Mouse (Mus musculus): ENCODE results near the gene Anxa5. TPM values are rescaled to one million over a fixed set of nuclear protein-coding genes. Genes with fewer than 3 reads are reported as not detected.

The Anxa5 gene
- polyA plus RNA-seq, 1 experiment from 2014 or later = 70.7 TPM

GRCm38 (mm10) chr3:36467632-36468031 lies 8.1 kb downstream of the Anxa5 start:
- Histone ChIP-seq H3K27me3 (replicated peaks) (no peaks in the 10 kb centered on the region), H3K36me3 (0 out of 2 replicates have a peak, but pooled peaks cover 3% of the 10 kb centered on the region), H3K4me3 (no peak overlapping the region), H3K27ac (no peak overlapping the region), H3K9me3 (replicated peaks) (no peaks in the 10 kb centered on the region), H3K9ac (no peak overlapping the region), H3K4me2 (no peak overlapping the region), H3K4me1 (peaks cover 9% of the 10 kb centered on the region; the same call in 1 of the 2 replicates)
- 69% methylated on average over 7 of the region's 7 CpGs for WGBS (ENCODE audit: insufficient replicate concordance)
- no peak for ATAC-seq

GRCm38 (mm10) chr3:36465538-36465937 lies 10.2 kb downstream of the Anxa5 start:
- Histone ChIP-seq H3K27me3 (replicated peaks) (no peaks in the 10 kb centered on the region), H3K9me3 (replicated peaks) (no peaks in the 10 kb centered on the region), H3K9ac (no peak overlapping the region), H3K4me2 (no peak overlapping the region), H3K27ac (no peak overlapping the region), H3K4me1 (peaks cover 7% of the 10 kb centered on the region; the same call in 1 of the 2 replicates), H3K4me3 (no peak overlapping the region), H3K36me3 (peaks cover 6% of the 10 kb centered on the region; the same call in 1 of the 2 replicates)
- WGBS (ENCODE audit: insufficient replicate concordance) = 56% methylated on average over 7 of the region's 7 CpGs
- 0 out of 2 replicates have a peak, but pooled peaks have one; percentile 15 for ATAC-seq

- Histone ChIP-seq H3K4me2 (no peak overlapping the region), H3K9me3 (replicated peaks) (no peaks in the 10 kb centered on the region), H3K4me1 (peaks cover 7% of the 10 kb centered on the region; the same call in 1 of the 2 replicates), H3K9ac (no peak overlapping the region), H3K27me3 (replicated peaks) (no peaks in the 10 kb centered on the region), H3K4me3 (no peak overlapping the region), H3K27ac (no peak overlapping the region), H3K36me3 (peaks cover 14% of the 10 kb centered on the region)
- no peak for ATAC-seq
- 19% methylated on average over 1 of the region's 1 CpGs for WGBS (ENCODE audit: insufficient replicate concordance)
These were observed 13.3 kb downstream of the Anxa5 start for GRCm38 (mm10) chr3:36462348-36462747.

- ATAC-seq = no peak
- H3K36me3 ChIP-seq = peaks cover 14% of the 10 kb centered on the region
- no peaks in the 10 kb centered on the region for H3K9me3 ChIP-seq (replicated peaks)
- H3K4me2 ChIP-seq = no peak overlapping the region
- H3K4me3 ChIP-seq = no peak overlapping the region
- H3K27me3 ChIP-seq (replicated peaks) = no peaks in the 10 kb centered on the region
- peaks cover 7% of the 10 kb centered on the region; the same call in 1 of the 2 replicates for H3K4me1 ChIP-seq
- no peak overlapping the region for H3K27ac ChIP-seq
- WGBS (ENCODE audit: insufficient replicate concordance) = 82% methylated on average over 5 of the region's 5 CpGs
- H3K9ac ChIP-seq = no peak overlapping the region
These were observed 13.9 kb downstream of the Anxa5 start for GRCm38 (mm10) chr3:36461819-36462218.

- WGBS (ENCODE audit: insufficient replicate concordance) = 77% methylated on average over 7 of the region's 7 CpGs
- H3K4me3 ChIP-seq = no peak overlapping the region
- no peak overlapping the region for H3K27ac ChIP-seq
- no peak overlapping the region for H3K9ac ChIP-seq
- no peaks in the 10 kb centered on the region for H3K9me3 ChIP-seq (replicated peaks)
- H3K36me3 ChIP-seq = peaks cover 17% of the 10 kb centered on the region
- no peak for ATAC-seq
- H3K4me1 ChIP-seq = peaks cover 5% of the 10 kb centered on the region; the same call in 1 of the 2 replicates
- H3K4me2 ChIP-seq = no peak overlapping the region
- H3K27me3 ChIP-seq (replicated peaks) = no peaks in the 10 kb centered on the region
These were observed 15.0 kb downstream of the Anxa5 start for GRCm38 (mm10) chr3:36460717-36461116.

GRCm38 (mm10) chr3:36455566-36455965 lies 20.1 kb downstream of the Anxa5 start:
- Histone ChIP-seq H3K36me3 (peaks cover 25% of the 10 kb centered on the region), H3K9me3 (replicated peaks) (no peaks in the 10 kb centered on the region), H3K9ac (no peak overlapping the region), H3K4me2 (no peak overlapping the region), H3K4me3 (no peak overlapping the region), H3K27me3 (replicated peaks) (no peaks in the 10 kb centered on the region), H3K4me1 (no peaks in the 10 kb centered on the region), H3K27ac (no peak overlapping the region)
- WGBS (ENCODE audit: insufficient replicate concordance) = 77% methylated on average over 3 of the region's 3 CpGs
- ATAC-seq = no peak

- Histone ChIP-seq H3K36me3 (peaks cover 27% of the 10 kb centered on the region), H3K9ac (no peak overlapping the region), H3K9me3 (replicated peaks) (no peaks in the 10 kb centered on the region), H3K27ac (no peak overlapping the region), H3K4me3 (no peak overlapping the region), H3K27me3 (replicated peaks) (no peaks in the 10 kb centered on the region), H3K4me2 (no peak overlapping the region), H3K4me1 (no peaks in the 10 kb centered on the region)
- no peak for ATAC-seq
- WGBS (ENCODE audit: insufficient replicate concordance) = 77% methylated on average over 8 of the region's 8 CpGs
These were observed 20.6 kb downstream of the Anxa5 start for GRCm38 (mm10) chr3:36455124-36455523.

- no peak for ATAC-seq
- no peak overlapping the region for H3K27ac ChIP-seq
- no peak overlapping the region for H3K9ac ChIP-seq
- H3K4me3 ChIP-seq = no peak overlapping the region
- peaks cover 37% of the 10 kb centered on the region for H3K36me3 ChIP-seq
- H3K9me3 ChIP-seq (replicated peaks) = no peaks in the 10 kb centered on the region
- H3K4me1 ChIP-seq = no peaks in the 10 kb centered on the region
- WGBS (ENCODE audit: insufficient replicate concordance) = 83% methylated on average over 1 of the region's 1 CpGs
- H3K27me3 ChIP-seq (replicated peaks) = no peaks in the 10 kb centered on the region
- H3K4me2 ChIP-seq = no peak overlapping the region
These were observed 23.2 kb downstream of the Anxa5 start for GRCm38 (mm10) chr3:36452502-36452901.

GRCm38 (mm10) chr3:36449292-36450165 lies 26.2 kb downstream of the Anxa5 start:
- H3K4me2 ChIP-seq = no peak overlapping the region
- no peak overlapping the region for H3K27ac ChIP-seq
- H3K36me3 ChIP-seq = peaks cover 22% of the 10 kb centered on the region
- 0 out of 2 replicates have a peak, but pooled peaks cover 6% of the 10 kb centered on the region for H3K4me1 ChIP-seq
- ATAC-seq = no peak
- no peak overlapping the region for H3K4me3 ChIP-seq
- 41% methylated on average over 20 of the region's 20 CpGs for WGBS (ENCODE audit: insufficient replicate concordance)
- H3K9ac ChIP-seq = no peak overlapping the region
- H3K9me3 ChIP-seq (replicated peaks) = no peaks in the 10 kb centered on the region
- no peaks in the 10 kb centered on the region for H3K27me3 ChIP-seq (replicated peaks)

- Histone ChIP-seq H3K27ac (no peak overlapping the region), H3K9ac (no peak overlapping the region), H3K27me3 (replicated peaks) (no peaks in the 10 kb centered on the region), H3K4me3 (no peak overlapping the region), H3K4me1 (0 out of 2 replicates have a peak, but pooled peaks cover 6% of the 10 kb centered on the region), H3K36me3 (peaks cover 21% of the 10 kb centered on the region), H3K9me3 (replicated peaks) (no peaks in the 10 kb centered on the region), H3K4me2 (no peak overlapping the region)
- 14% methylated on average over 6 of the region's 6 CpGs for whole genome bisulfite sequencing (ENCODE audit: insufficient replicate concordance)
- ATAC-seq = no peak
These were observed 28.8 kb downstream of the Anxa5 start for GRCm38 (mm10) chr3:36446918-36447317.

GRCm38 (mm10) chr3:36446506-36446905 lies 29.2 kb downstream of the Anxa5 start:
- no peak overlapping the region for H3K9ac ChIP-seq
- no peaks in the 10 kb centered on the region for H3K9me3 ChIP-seq (replicated peaks)
- WGBS (ENCODE audit: insufficient replicate concordance) = 60% methylated on average over 5 of the region's 5 CpGs
- peaks cover 21% of the 10 kb centered on the region for H3K36me3 ChIP-seq
- no peaks in the 10 kb centered on the region for H3K27me3 ChIP-seq (replicated peaks)
- 0 out of 2 replicates have a peak, but pooled peaks cover 6% of the 10 kb centered on the region for H3K4me1 ChIP-seq
- no peak overlapping the region for H3K4me2 ChIP-seq
- no peak overlapping the region for H3K27ac ChIP-seq
- no peak for ATAC-seq
- no peak overlapping the region for H3K4me3 ChIP-seq

- no peak overlapping the region for H3K27ac ChIP-seq
- H3K27me3 ChIP-seq (replicated peaks) = no peaks in the 10 kb centered on the region
- no peaks in the 10 kb centered on the region for H3K9me3 ChIP-seq (replicated peaks)
- ATAC-seq = no peak
- 0 out of 2 replicates have a peak, but pooled peaks cover 6% of the 10 kb centered on the region for H3K4me1 ChIP-seq
- WGBS (ENCODE audit: insufficient replicate concordance) = 83% methylated on average over 3 of the region's 3 CpGs
- no peak overlapping the region for H3K9ac ChIP-seq
- H3K4me3 ChIP-seq = no peak overlapping the region
- no peak overlapping the region for H3K4me2 ChIP-seq
- peaks cover 21% of the 10 kb centered on the region for H3K36me3 ChIP-seq
These were observed 29.7 kb downstream of the Anxa5 start for GRCm38 (mm10) chr3:36446041-36446440.

Data from liver, embryonic 12.5 days (tissue).